Mouse (Mus musculus) limb, embryonic 14.5 days (tissue): ENCODE results near the gene E030025P04Rik. TPM values are rescaled to one million over a fixed set of nuclear protein-coding genes. Genes with fewer than 3 reads are reported as not detected.

Experiments
- ATAC-seq: fragments of 200-750 bp; cut with Nextera tagmentation; 2 replicates; pipeline ENCODE4 v1.8.0; 2017; ENCODE audit warnings: low read depth, moderate number of reproducible peaks, moderate TSS enrichment; ENCODE audit not compliant: low FRiP score
- DNase-seq: peaks from one replicate; pipeline ENCODE4 v3.0.0-alpha.2; 2015; ENCODE audit warnings: low spot score
- H3K27ac ChIP-seq: fragments of 300-500 bp; sonication (generic); replicated peaks from 2 replicates; pipeline ENCODE4 v1.5.1; 2014; ENCODE audit warnings: low read depth, mild to moderate bottlenecking, low read length, moderate library complexity, mixed read lengths
- H3K27me3 ChIP-seq: fragments of 300-500 bp; sonication (generic); 2 replicates; pipeline ENCODE4 v1.6.1; 2014; ENCODE audit warnings: low read length, mixed read lengths; ENCODE audit not compliant: control insufficient read depth, insufficient read depth
- H3K36me3 ChIP-seq: fragments of 300-500 bp; sonication (generic); 2 replicates; pipeline ENCODE4 v1.6.1; 2014; ENCODE audit warnings: mild to moderate bottlenecking, low read length, moderate library complexity, mixed read lengths; ENCODE audit not compliant: control insufficient read depth, insufficient read depth
- H3K4me1 ChIP-seq: fragments of 300-500 bp; sonication (generic); 2 replicates; pipeline ENCODE4 v1.6.1; 2014; ENCODE audit warnings: antibody characterized with exemption, low read length, mixed read lengths; ENCODE audit not compliant: control insufficient read depth, insufficient read depth
- H3K4me2 ChIP-seq: fragments of 300-500 bp; sonication (generic); replicated peaks from 2 replicates; pipeline ENCODE4 v1.6.1; 2014; ENCODE audit warnings: low read depth, mild to moderate bottlenecking, low read length, moderate library complexity; ENCODE audit not compliant: severe bottlenecking
- H3K4me3 ChIP-seq: fragments of 300-500 bp; sonication (generic); replicated peaks from 2 replicates; pipeline ENCODE4 v1.5.1; 2014; ENCODE audit warnings: low read length
- H3K9ac ChIP-seq: fragments of 300-500 bp; sonication (generic); 2 replicates; pipeline ENCODE4 v1.6.1; 2014; ENCODE audit warnings: mild to moderate bottlenecking, low read depth, low read length, moderate library complexity; ENCODE audit not compliant: severe bottlenecking
- H3K9me3 ChIP-seq: fragments of 300-500 bp; sonication (generic); 2 replicates; pipeline ENCODE4 v1.6.1; 2016; ENCODE audit warnings: low read length; ENCODE audit not compliant: control insufficient read depth
- POLR2A ChIP-seq: fragments of 200-500 bp; IDR thresholded peaks from 2 replicates; pipeline ENCODE4 v1.8.0; 2012; ENCODE audit warnings: inconsistent platforms, mild to moderate bottlenecking, moderate library complexity, borderline replicate concordance; ENCODE audit not compliant: insufficient read depth, insufficient read length; ENCODE audit errors: extremely low read depth
- WGBS: fragments of 180-500 bp; shearing (Covaris S2); extraction: QIAGEN DNeasy Blood & Tissue Kit; methylation state at CpG from one replicate; pipeline ENCODE4 v1.1.7; 2014; 5-methylcytosine and 5-hydroxymethylcytosine counted together
- polyA plus RNA-seq, 2 experiments: library from polyadenylated mRNA; depleted of rRNA in 1 of 2; stranded (reverse) in 1 of 2; unstranded in 1 of 2; fragments of >200 nt; fragmentation: Nextera tagmentation in 1 of 2; extraction: Ambion mirVana in 1 of 2; gene quantifications; 2 replicates each; pipeline versions ENCODE4 v1.2.1 to v1.2.3; 2012 to 2014

Gene E030025P04Rik
- polyA plus RNA-seq (2012; rRNA removed): not detected in 2 replicates
- polyA plus RNA-seq (2014; fragmentation: Nextera tagmentation; extraction: Ambion mirVana): not detected in 2 replicates

DNA sequence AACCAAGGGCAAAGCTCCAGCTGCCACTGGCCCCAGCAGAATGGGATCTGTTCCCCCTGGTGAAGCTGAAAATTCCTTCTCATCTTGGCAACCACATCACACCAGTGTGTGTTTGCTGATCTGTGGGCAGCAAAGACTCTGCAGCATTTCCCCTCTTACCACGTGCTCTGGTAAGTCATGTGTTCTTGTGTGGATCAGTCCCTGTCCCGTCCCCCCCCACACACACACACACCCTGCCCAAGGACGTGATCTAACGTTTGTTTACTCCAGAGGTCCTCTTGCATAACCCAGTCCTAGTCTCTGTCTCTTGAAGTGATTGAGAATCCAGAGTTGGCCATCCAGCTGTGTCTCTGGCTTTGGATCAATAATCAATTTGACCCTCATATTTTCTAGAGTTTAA, at the start of gene E030025P04Rik:
Gene E030025P04Rik (minus strand): TSS at position 134 of the 400 bp plus-strand sequence.
- H3K36me3 ChIP-seq: no peaks in the 10 kb centered on the region
- H3K4me3 ChIP-seq: no peak within 1 kb of the TSS
- no peak for ATAC-seq
- H3K4me2 ChIP-seq: no peak within 1 kb of the TSS
- DNase-seq: no peak
- WGBS: 70% methylated on average over 4 of the region's 4 CpGs
- no peaks in the 10 kb centered on the region for H3K9me3 ChIP-seq
- H3K4me1 ChIP-seq: peaks cover 7% of the 10 kb centered on the region
- TF ChIP-seq POLR2A: no peak
- H3K9ac ChIP-seq: no peak within 1 kb of the TSS
- H3K27me3 ChIP-seq: no peaks in the 10 kb centered on the region
- no peak within 1 kb of the TSS for H3K27ac ChIP-seq

DNA sequence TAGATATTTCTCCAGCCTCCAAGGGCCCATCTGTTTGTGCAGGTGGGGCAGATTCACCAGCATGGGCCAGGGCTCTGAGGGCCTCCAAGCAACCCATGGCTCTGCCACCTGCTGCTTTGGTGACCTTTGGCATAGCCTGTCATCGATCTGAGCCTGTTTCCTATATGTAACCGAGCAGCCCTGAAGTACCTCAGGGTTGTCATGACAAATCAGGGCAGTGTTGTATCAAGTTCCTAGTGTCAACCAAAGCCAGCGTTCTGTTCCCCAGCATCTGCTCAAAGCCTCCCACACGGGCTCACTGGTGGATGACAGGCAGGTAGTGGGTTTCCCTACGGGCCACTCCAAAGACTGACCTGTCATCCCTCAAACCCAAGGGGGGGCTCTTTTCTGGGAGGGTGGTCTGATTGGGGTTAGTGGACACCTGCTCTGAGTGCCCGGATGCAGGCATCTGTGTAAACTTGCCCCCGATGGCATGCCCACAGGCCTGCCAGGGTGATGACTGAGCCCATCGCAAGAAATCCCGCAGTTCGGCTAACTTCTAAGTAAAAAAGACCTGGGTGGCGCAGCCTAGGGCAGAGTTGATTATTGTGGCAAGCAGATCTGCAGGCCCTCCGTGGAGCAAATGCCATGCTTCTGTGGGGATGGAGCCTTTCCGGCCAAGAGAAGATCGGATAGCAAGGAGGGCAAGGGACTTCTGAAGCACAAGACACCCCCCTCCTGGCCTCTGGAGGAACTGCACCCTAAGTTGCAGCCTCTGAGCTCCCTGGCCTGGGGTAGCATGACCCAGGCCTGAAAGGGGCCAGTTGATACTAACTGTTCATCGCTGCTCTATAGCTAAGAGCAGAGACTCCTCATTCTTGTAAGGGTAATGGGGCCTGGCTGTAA, 48.7 kb upstream of the E030025P04Rik start:
- no peaks in the 10 kb centered on the region for H3K36me3 ChIP-seq
- H3K27ac ChIP-seq: no peak overlapping the region
- H3K9ac ChIP-seq: no peak overlapping the region
- DNase-seq (peak; percentile 82), ATAC-seq (peak; percentile 57; the same call in 1 of the 2 replicates)
- H3K9me3 ChIP-seq: no peaks in the 10 kb centered on the region
- no peaks in the 10 kb centered on the region; the same call in 1 of the 2 replicates for H3K4me1 ChIP-seq
- H3K4me3 ChIP-seq: no peak overlapping the region
- H3K27me3 ChIP-seq: no peaks in the 10 kb centered on the region
- TF ChIP-seq POLR2A: no peak
- WGBS: 34% methylated on average over 15 of the region's 15 CpGs
- no peak overlapping the region for H3K4me2 ChIP-seq

DNA sequence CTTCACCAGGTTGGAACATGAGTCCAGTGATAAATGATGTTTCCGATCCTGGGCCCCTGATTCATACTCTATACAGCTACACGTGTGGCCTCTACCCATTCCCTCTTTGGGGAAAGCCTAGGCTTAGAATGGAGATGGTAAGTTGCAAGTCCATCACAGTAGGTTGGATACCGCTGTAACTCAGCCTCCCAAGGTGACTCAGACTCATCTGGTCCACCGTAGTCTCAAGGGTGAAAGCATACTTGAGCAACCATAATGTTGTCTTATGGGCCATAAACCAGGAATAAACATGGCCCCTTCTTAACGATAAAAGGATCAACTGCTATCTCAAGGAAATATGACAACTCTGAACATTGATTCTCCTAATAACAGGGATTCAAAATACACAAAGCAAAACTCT, 44.1 kb upstream of the E030025P04Rik start:
- H3K9me3 ChIP-seq: no peaks in the 10 kb centered on the region
- H3K36me3 ChIP-seq: no peaks in the 10 kb centered on the region
- DNase-seq: no peak
- no peak overlapping the region for H3K4me2 ChIP-seq
- ATAC-seq: no peak
- H3K9ac ChIP-seq: no peak overlapping the region
- WGBS: 75% methylated on average over 5 of the region's 5 CpGs
- no peak overlapping the region for H3K27ac ChIP-seq
- H3K4me1 ChIP-seq: peaks cover 3% of the 10 kb centered on the region; the same call in 1 of the 2 replicates
- H3K4me3 ChIP-seq: no peak overlapping the region
- H3K27me3 ChIP-seq: no peaks in the 10 kb centered on the region
- no peak for TF ChIP-seq POLR2A

DNA sequence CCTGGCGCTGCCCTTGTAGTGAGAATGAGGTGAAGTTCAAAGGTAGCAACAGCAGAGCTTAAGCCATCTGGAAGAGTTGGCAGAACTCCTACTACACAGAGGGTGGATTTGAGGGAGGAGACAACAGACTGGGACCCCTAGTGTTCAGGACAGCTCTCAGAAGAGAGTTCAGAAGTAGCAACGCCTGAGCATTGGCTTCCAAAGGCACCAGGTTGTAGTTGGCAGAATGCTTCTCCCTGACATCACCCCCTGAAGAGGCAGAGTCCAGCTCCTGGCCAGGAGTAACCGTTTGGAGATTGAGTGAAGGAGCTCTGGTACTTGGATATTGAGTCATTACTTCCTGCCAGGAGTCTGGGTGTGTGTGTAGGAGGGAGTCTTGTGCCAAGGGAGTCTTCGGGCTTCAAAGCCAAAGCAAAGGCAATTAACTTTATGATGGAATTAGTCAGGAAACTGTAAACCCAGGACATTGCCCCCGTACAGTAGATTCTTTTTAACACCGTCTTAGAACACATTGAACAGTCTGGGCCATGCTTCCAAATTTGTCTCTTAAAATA, 43.5 kb upstream of the E030025P04Rik start:
- Histone ChIP-seq H3K27ac (no peak overlapping the region), H3K9ac (no peak overlapping the region), H3K4me3 (no peak overlapping the region), H3K9me3 (no peaks in the 10 kb centered on the region), H3K27me3 (no peaks in the 10 kb centered on the region), H3K4me1 (0 out of 2 replicates have a peak, but pooled peaks cover 3% of the 10 kb centered on the region), H3K36me3 (no peaks in the 10 kb centered on the region), H3K4me2 (no peak overlapping the region)
- ATAC-seq (no peak), DNase-seq (no peak)
- no peak for TF ChIP-seq POLR2A
- WGBS: 36% methylated on average over 6 of the region's 6 CpGs

DNA sequence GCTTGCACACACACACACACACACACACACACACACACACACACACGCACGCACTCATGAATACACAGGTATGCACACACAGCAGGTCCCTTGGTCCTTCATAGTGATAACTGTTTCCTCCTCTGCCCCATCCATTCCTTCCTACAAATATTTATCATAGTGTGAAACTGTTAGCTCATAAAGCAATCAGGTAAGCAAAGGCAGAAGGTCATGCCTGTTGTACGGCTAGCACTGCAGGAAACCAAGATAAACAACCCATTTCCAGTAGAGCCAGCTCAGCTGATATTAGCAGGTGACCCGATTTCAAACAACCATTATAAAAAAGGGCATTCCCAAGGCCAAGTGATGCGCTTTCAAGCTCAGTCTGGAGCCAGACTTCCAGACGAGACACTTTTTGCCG, 36.9 kb upstream of the E030025P04Rik start:
- H3K27me3 ChIP-seq: no peaks in the 10 kb centered on the region
- peaks cover 3% of the 10 kb centered on the region; the same call in 1 of the 2 replicates for H3K4me1 ChIP-seq
- H3K9ac ChIP-seq: no peak overlapping the region
- ATAC-seq: no peak
- no peaks in the 10 kb centered on the region for H3K36me3 ChIP-seq
- TF ChIP-seq POLR2A: no peak
- no peak overlapping the region for H3K4me2 ChIP-seq
- no peak for DNase-seq
- no peak overlapping the region for H3K27ac ChIP-seq
- no peaks in the 10 kb centered on the region for H3K9me3 ChIP-seq
- H3K4me3 ChIP-seq: no peak overlapping the region
- 62% methylated on average over 7 of the region's 7 CpGs for WGBS
